Mouse (Mus musculus): ENCODE measurements around the gene Luc7l. TPM values are rescaled to one million over a fixed set of nuclear protein-coding genes. Genes with fewer than 3 reads are reported as not detected.
A peak's percentile ranks its signal among the peaks of the same experiment; 100 is the strongest.
"Not testable (repeated sequence)": the region's sequence is repeated elsewhere in the genome, so short reads cannot be mapped to it uniquely, and the experiment has no call there.

Luc7l gene
- total and polyA plus RNA-seq, 2 experiments from 2014 or later, result 82.7 to 84.5 TPM

DNA sequence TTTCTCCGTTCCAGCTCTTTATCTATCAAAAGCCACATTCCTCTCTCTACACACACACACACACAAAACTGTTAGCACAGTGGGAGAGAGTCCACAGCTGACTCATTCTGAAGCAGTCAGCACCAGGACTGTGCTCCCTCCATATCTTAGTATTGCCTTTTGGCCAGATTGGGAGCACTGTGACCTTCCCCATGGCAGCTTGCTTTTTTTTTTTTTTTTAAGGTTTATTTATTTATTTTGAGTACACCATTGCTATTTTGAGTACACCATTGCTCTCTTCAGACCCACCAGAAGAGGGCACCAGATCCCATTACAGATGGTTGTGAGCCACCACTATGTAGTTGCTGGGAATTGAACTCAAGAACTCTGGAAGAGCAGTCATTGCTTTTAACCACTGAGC lies 16.2 kb downstream of the Luc7l start:
- WGBS, result 92% methylated on average over 1 of the region's 1 CpGs
- Histone ChIP-seq H3K4me3 (ENCODE audit: low read length) (no peak overlapping the region), H3K27ac (no peak overlapping the region), H3K27me3 (ENCODE audit: insufficient read depth, low read length) (no peaks in the 10 kb centered on the region), H3K9me3 (ENCODE audit: low read length) (no peaks in the 10 kb centered on the region), H3K36me3 (ENCODE audit: insufficient read depth, low read length) (peaks cover 33% of the 10 kb centered on the region), H3K4me2 (ENCODE audit: low read depth, low read length) (no peak overlapping the region), H3K9ac (replicated peaks; ENCODE audit: low read length) (no peak overlapping the region), H3K4me1 (ENCODE audit: insufficient read depth, low read length) (no peaks in the 10 kb centered on the region)
- no peak for ATAC-seq
- TF ChIP-seq CTCF (IDR thresholded peaks at IDR 0.05; ENCODE audit: low read depth), result peak; percentile 49
- no peak for DNase-seq (ENCODE audit: low spot score)

DNA sequence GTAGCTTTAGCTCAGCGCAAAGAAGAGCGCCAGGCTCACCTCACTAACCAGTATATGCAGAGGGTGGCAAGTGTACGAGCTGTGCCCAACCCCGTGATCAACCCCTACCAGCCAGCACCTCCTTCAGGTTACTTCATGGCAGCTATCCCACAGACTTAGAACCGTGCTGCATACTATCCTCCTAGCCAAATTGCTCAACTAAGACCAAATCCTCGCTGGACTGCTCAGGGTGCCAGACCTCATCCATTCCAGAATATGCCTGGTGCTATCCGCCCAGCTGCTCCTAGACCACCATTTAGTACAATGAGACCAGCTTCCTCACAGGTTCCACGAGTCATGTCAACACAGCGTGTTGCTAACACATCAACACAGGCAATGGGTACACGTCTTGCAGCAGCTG lies 16.9 kb downstream of the Luc7l start:
- not testable (repeated sequence) for H3K4me3 ChIP-seq (ENCODE audit: low read length); H3K9me3 ChIP-seq (ENCODE audit: low read length); H3K4me1 ChIP-seq (ENCODE audit: insufficient read depth, low read length); H3K27me3 ChIP-seq (ENCODE audit: insufficient read depth, low read length); H3K9ac ChIP-seq (replicated peaks; ENCODE audit: low read length); H3K27ac ChIP-seq; H3K4me2 ChIP-seq (ENCODE audit: low read depth, low read length); ATAC-seq; DNase-seq (ENCODE audit: low spot score)
- 96% methylated on average over 8 of the region's 10 CpGs for WGBS
- H3K36me3 ChIP-seq (ENCODE audit: insufficient read depth, low read length), result peaks cover 31% of the 10 kb centered on the region

DNA sequence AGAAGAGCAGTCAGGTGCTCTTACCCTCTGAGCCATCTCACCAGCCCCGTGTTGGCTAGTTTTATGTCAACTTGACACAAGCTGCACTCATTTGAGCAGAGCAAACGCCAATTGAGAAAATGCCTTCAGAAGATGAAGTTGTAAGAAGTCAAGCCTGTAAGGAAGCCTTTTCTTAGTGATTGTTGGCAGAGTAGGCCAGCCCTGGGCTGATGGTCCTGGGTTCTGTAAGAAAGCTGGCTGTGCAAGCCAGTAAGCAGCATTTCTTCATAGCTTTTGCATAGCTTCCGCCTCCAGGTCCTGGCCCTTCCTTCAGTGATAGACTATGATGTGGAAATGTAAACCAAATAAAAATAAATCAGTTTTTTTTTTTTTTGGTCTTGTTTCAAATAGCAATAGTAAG lies 19.9 kb downstream of the Luc7l start:
- no peak overlapping the region for H3K27ac ChIP-seq
- WGBS, result 85% methylated on average over 3 of the region's 3 CpGs
- no peak for TF ChIP-seq CTCF (IDR thresholded peaks at IDR 0.05; ENCODE audit: low read depth)
- no peaks in the 10 kb centered on the region for H3K9me3 ChIP-seq (ENCODE audit: low read length)
- peaks cover 29% of the 10 kb centered on the region; the same call in 1 of the 2 replicates for H3K36me3 ChIP-seq (ENCODE audit: insufficient read depth, low read length)
- DNase-seq (ENCODE audit: low spot score) (no peak), ATAC-seq (no peak)
- H3K9ac ChIP-seq (replicated peaks; ENCODE audit: low read length), result no peak overlapping the region
- no peaks in the 10 kb centered on the region for H3K4me1 ChIP-seq (ENCODE audit: insufficient read depth, low read length)
- H3K4me3 ChIP-seq (ENCODE audit: low read length), result no peak overlapping the region
- H3K4me2 ChIP-seq (ENCODE audit: low read depth, low read length), result no peak overlapping the region
- H3K27me3 ChIP-seq (ENCODE audit: insufficient read depth, low read length), result no peaks in the 10 kb centered on the region

DNA sequence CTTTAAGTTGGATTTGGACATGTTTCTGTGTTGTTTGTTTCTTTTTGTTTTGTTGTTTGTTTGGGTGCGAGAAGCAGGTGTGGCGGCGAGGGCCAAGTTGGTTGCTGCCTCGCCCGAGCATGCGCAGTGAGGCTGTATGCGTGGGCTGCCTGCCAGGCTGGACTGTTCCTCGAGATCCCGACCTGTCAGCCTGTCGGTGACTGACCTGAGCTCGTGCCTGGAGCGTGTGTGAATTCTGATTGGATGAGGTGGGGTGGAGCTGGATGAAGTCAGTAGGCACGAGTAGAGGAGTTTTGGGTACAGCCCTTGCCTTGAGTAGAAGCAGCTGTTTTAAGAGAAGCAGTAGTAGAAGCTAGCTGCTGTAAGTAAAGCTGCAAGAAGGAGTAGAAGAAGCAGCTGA lies 23.2 kb downstream of the Luc7l start:
- ATAC-seq (no peak), DNase-seq (ENCODE audit: low spot score) (no peak)
- Histone ChIP-seq H3K9ac (replicated peaks; ENCODE audit: low read length) (no peak overlapping the region), H3K9me3 (ENCODE audit: low read length) (no peaks in the 10 kb centered on the region), H3K36me3 (ENCODE audit: insufficient read depth, low read length) (peaks cover 42% of the 10 kb centered on the region), H3K27ac (no peak overlapping the region), H3K4me3 (ENCODE audit: low read length) (no peak overlapping the region), H3K4me1 (ENCODE audit: insufficient read depth, low read length) (no peaks in the 10 kb centered on the region), H3K4me2 (ENCODE audit: low read depth, low read length) (no peak overlapping the region), H3K27me3 (ENCODE audit: insufficient read depth, low read length) (no peaks in the 10 kb centered on the region)
- no peak for TF ChIP-seq CTCF (IDR thresholded peaks at IDR 0.05; ENCODE audit: low read depth)
- WGBS, result 86% methylated on average over 13 of the region's 13 CpGs

DNA sequence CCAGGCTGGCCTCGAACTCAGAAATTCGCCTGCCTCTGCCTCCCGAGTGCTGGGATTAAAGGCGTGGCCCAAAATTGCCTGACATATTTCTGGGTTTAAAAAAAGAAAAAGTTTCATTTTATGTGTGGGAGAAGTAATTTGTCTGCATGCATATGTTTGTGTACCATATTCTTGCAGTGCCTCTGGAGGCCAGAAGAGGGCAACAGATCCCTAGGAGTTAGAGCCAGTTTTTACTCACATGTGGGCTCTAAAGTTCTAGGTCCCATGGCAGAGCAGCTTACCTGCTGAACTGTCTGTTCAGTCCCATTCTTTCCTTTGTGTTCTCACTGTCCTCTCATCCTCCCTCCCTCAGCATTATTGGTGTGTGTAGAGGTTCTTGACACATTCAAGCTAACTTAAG lies 24.0 kb downstream of the Luc7l start:
- Histone ChIP-seq H3K4me1 (ENCODE audit: insufficient read depth, low read length) (no peaks in the 10 kb centered on the region), H3K4me2 (ENCODE audit: low read depth, low read length) (no peak overlapping the region), H3K27ac (no peak overlapping the region), H3K4me3 (ENCODE audit: low read length) (no peak overlapping the region), H3K27me3 (ENCODE audit: insufficient read depth, low read length) (no peaks in the 10 kb centered on the region), H3K9me3 (ENCODE audit: low read length) (no peaks in the 10 kb centered on the region), H3K36me3 (ENCODE audit: insufficient read depth, low read length) (peaks cover 49% of the 10 kb centered on the region), H3K9ac (replicated peaks; ENCODE audit: low read length) (no peak overlapping the region)
- DNase-seq (ENCODE audit: low spot score) (peak; percentile 65), ATAC-seq (no peak)
- peak; percentile 80 for TF ChIP-seq CTCF (IDR thresholded peaks at IDR 0.05; ENCODE audit: low read depth)
- WGBS, result 93% methylated on average over 4 of the region's 4 CpGs

DNA sequence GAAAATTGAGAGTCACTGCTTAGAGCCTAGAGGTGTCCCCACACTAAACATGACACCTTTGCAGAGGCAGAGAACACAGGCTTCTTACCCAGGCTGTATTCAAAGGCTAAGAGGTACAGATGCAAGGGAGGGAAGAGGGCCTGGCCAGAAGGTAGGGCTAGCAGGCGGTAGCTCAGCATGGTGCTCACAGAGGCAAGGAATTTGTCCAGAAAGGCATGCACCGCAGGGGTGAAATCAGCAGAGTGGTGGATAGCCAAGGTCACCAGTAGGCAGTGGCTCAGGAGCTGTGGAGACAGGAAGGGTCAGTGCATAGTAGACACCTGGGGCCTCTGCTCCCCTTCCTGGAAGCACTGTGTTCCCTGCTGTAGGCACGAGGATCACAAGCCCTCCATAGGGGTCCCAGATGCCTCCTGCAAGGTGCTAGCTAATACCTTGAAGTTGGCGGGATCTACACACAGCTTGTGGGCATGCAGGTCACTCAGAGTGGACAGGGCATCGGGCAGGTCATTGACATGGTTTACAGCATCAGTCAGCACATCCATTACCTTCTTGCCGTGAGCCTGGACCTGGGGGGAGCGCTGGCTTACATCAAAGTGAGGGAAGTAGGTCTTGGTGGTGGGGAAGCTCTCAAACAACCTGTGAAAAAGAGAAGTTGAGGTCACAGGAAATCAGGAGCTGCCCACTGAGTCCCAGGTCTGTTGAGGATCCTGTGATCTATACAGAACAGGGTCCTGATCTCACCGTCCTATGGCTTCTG lies 33.7 kb downstream of the Luc7l start:
- DNase-seq (ENCODE audit: low spot score) (no peak), ATAC-seq (0 out of 2 replicates have a peak, but pooled peaks have one; percentile 49)
- Histone ChIP-seq H3K9me3 (ENCODE audit: low read length) (no peaks in the 10 kb centered on the region), H3K4me1 (ENCODE audit: insufficient read depth, low read length) (no peaks in the 10 kb centered on the region), H3K9ac (replicated peaks; ENCODE audit: low read length) (no peak overlapping the region), H3K27ac (no peak overlapping the region), H3K27me3 (ENCODE audit: insufficient read depth, low read length) (no peaks in the 10 kb centered on the region), H3K36me3 (ENCODE audit: insufficient read depth, low read length) (peaks cover 63% of the 10 kb centered on the region), H3K4me2 (ENCODE audit: low read depth, low read length) (no peak overlapping the region), H3K4me3 (ENCODE audit: low read length) (no peak overlapping the region)
- 80% methylated on average over 8 of the region's 8 CpGs for WGBS
- no peak for TF ChIP-seq CTCF (IDR thresholded peaks at IDR 0.05; ENCODE audit: low read depth)

DNA sequence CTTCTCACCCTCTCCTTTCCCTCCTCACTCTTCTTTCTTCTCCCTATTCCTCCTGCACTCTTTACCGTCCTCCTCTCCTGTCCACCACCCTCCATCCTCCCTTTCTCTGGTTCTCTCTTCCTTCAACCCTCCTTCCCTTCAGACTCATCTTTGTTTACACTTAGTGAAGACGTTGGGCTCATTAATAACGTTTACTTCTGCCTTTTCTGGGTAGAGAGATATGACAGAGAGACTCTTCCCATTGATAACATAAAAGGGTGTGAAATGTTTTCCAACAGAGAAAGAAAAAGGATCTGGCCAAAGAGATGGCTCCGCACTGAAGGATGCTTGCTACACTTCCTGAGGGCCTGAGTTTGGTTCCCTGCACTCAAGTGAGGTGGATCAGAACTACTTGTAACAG lies 36.8 kb downstream of the Luc7l start:
- Histone ChIP-seq H3K4me1 (ENCODE audit: insufficient read depth, low read length) (no peaks in the 10 kb centered on the region), H3K4me3 (ENCODE audit: low read length) (no peak overlapping the region), H3K27ac (no peak overlapping the region), H3K36me3 (ENCODE audit: insufficient read depth, low read length) (peaks cover 36% of the 10 kb centered on the region; the same call in 1 of the 2 replicates), H3K9me3 (ENCODE audit: low read length) (no peaks in the 10 kb centered on the region), H3K4me2 (ENCODE audit: low read depth, low read length) (no peak overlapping the region), H3K27me3 (ENCODE audit: insufficient read depth, low read length) (no peaks in the 10 kb centered on the region), H3K9ac (replicated peaks; ENCODE audit: low read length) (no peak overlapping the region)
- DNase-seq (ENCODE audit: low spot score) (no peak), ATAC-seq (no peak)
- TF ChIP-seq CTCF (IDR thresholded peaks at IDR 0.05; ENCODE audit: low read depth), result no peak
- 80% methylated on average over 4 of the region's 4 CpGs for WGBS

DNA sequence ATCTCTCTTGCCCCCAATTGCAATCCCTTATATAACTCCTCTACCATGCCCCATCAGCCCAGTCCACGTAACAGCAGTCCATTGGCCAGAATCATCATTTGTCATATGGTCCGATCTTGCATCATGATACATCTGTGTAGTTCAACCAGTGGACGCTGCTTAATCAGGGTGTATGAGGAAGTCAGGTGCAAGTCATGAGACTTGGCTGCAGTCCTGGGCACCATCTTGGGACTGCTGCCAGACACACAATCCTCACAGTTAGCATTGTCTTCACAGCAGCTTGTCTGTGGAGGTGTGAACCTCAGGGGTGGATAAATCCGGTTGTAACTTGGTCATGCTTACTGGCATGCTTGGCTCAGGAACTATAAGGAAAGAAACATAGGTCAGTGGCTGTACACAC lies 45.6 kb downstream of the Luc7l start:
- DNase-seq (ENCODE audit: low spot score); H3K4me3 ChIP-seq (ENCODE audit: low read length); H3K27me3 ChIP-seq (ENCODE audit: insufficient read depth, low read length); H3K9me3 ChIP-seq (ENCODE audit: low read length); H3K4me1 ChIP-seq (ENCODE audit: insufficient read depth, low read length); H3K27ac ChIP-seq; H3K4me2 ChIP-seq (ENCODE audit: low read depth, low read length); H3K36me3 ChIP-seq (ENCODE audit: insufficient read depth, low read length); ATAC-seq; H3K9ac ChIP-seq (replicated peaks; ENCODE audit: low read length): not testable (repeated sequence)
- WGBS, result 88% methylated on average over 4 of the region's 4 CpGs
